Mouse (Mus musculus) kidney, postnatal 4 days (tissue): ENCODE measurements at regions not wholly inside any gene's neighbourhood (a gene's known extent, or its start where the extent isn't known, plus 50 kb on each side); places are given as distances from the start of the nearest gene placed in this dataset.

Source experiments
- DNase-seq, 2 experiments: peaks; one replicate each; pipeline ENCODE4 v3.0.0; 2021; ENCODE audit warnings: mixed read lengths in 2 of 2

- DNase-seq = peak; percentile 5 to 6
Measured at GRCm38 (mm10) chr3:91416137-91416536, 325.5 kb upstream of the 9130204L05Rik start.
